Mouse (Mus musculus): ENCODE measurements around the gene Asgr1. TPM values are rescaled to one million over a fixed set of nuclear protein-coding genes. Genes with fewer than 3 reads are reported as not detected.
A peak's percentile ranks its signal among the peaks of the same experiment; 100 is the strongest.
"Not testable (repeated sequence)": the region's sequence is repeated elsewhere in the genome, so short reads cannot be mapped to it uniquely, and the experiment has no call there.

Gene Asgr1
- polyA plus RNA-seq, 2 experiments from 2014 or later, result not detected

DNA sequence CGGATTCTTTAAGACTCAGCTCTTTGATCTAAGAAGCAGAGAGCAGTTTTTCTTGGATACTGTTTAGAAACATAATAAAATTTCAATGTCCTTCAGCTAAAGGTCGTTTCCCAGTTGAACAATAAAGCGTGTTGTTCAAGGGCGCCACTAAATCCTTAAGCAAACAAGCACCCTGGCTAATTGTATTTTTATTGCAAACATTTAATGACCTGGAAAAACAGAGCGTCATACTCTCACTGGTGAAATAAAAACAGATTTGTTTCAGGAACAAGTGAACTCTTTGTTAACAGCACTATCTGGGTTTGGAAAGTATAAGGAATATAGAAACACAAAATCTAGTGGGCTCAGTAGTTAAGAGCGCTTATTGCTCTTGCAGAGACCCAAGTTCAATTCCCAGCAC, 16.2 kb downstream of the Asgr1 start:
- ATAC-seq, result no peak

DNA sequence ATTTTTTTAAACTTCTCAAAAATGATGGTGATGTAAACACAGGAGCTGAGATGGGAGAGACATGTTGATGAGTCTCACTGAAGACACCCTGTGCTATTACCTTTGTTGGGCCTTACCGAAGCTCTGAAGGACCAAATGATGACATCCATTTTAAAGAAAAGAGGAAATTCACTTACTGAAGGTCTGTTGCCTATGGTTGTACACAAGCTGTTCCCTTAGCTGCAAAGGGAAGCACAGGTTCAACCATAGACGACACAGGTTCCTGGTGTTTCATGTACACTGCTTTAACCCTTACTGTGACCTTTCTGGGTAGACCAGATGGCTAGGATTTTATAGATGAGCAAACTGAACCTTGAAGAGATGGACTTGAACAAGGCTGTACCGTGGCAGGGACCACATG, 16.7 kb downstream of the Asgr1 start:
- not testable (repeated sequence) for ATAC-seq

DNA sequence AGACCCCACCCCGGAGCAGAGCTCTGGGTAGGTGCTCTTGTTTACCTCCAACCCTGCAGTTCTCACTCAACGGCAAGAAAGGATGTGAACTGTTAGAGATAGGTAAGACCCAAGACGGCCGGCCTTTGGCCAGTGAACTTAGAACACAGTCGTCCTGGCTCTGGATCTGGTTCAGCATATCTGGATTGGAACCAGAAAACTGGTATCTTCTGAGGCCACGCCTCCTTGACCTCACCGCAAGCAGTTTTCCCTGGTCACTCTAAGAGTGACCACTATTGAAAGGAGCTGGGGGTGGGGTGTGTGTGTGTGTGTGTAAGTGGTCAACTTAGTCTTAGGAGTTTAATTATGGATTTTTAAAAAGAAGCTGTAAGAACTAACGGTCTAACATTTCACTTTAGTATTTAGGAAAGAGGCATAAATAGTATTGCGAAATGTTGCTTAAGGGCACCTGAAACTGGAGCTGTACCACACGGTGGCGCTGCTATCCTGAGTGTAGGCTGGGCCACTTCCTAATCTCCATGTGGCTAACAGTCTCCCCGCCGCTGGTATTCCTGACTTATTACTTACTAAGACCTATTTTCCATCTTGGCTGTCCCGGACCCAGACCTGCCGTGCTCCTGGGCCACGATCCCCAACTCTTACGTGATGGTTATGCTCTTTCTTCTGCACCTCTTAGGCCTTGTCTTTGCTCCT, 20.6 kb downstream of the Asgr1 start:
- ATAC-seq, result no peak

DNA sequence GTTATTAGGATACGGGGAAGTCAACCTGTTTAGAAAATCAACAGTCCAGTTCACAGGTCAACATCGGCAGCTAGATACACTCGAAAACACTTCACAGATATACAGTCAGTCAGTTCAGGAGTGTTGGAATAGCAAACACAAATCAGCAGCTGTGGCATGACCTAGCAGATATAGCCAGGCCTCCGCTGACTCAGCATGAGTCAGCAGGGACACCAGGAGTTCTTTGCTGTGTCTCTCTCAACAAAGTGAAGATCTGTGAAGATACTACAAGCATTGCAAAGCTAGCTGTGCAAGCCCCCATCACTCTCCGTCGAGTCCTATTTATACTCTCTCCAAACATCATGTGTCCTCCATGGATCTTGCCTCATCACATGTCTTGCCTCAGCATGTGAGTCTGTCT, 21.7 kb downstream of the Asgr1 start:
- ATAC-seq, result no peak

DNA sequence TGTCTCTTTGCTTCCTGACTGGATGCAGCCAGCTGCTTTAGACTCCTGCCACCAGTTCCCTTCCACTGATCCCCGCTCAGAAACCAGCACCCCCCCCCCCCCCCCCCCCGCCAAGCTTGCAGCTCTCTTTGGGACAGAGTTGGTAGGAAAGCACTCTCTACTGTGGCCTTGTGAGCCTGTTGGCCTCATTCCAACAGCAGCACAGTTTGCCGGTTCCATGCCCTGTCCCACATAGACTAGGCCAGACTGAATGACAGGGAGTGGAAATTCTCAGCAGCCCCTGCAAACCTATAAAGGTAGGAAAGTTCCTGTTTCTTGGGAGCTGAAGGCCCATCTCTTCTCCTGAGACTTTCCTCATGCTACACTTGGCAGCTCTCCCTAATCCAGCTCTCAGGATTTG, 23.6 kb downstream of the Asgr1 start:
- no peak for ATAC-seq

DNA sequence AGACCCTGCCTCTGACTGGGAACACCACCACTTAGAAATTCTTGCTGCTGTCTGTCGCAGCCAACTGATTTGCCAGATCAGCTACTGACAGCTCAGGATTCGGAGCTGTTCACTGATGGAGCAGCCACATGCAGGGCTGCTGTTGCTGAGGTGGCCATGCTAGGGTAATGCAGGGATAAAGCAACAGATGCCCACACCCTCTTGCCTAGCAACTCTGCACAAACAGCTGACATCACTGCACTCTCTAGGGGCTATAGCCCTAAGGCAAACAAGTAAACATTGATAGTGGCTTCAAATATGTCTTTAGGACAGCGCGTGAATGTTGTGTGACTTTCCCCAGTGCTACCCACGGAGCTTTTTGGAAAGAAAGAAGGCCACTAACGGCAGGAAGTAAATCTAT, 25.3 kb downstream of the Asgr1 start:
- ATAC-seq, result no peak

DNA sequence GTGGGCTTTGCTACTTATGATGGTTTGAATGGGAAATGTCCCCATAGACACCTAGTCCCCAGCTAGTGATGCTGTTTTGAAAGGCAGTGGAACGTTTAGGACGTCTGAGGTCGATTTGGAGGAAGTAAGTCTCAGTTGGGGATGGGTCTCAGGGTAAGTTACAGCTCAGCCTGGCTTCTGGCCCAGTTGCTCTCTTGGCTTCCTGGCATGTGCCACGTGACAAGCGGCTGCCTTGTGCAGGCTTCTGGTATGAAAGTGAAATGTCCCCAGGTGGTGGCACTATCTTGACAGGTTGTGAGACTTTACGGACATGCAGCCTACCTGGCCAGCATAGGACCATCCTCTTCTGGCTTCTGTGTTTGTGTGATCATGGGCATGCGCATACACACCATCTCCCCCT, 26.0 kb downstream of the Asgr1 start:
- ATAC-seq, result peak; percentile 71

DNA sequence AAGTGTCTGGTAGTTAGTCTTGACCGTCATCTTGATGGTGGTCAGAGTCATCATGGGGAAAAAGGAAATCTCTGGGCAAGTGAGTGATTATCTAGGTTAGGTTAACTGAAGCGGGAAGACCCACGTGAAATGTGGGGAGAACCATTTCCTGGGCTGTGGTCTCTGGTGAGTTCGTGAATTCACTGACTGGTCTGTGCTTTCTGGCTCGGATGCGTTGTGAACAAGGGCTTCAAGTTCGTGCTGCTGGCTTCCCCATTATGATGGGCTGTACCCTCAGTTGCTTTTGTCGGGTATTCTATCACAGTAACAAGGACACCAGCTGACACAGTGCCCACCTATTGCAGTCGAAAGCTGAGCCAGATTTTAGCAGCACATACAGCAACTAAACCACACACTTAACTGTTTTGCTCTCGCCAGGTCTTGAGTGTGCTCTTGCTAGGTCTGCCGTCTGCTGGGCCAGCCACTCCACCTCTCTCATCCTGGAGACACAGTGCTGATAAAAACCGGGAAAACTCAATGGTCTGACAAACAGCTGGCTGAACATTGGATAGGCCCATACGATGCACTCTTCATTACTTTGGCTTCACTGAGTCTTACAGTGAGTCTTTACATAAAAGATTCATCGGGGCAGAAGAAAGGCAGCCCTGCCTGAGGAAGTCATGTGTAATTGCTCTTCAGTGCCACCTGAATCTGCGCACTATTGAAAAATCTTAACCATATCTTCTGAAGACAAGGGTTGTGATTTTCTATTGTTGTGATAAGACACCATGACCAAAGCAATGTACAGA, 27.1 kb downstream of the Asgr1 start:
- ATAC-seq, result no peak

DNA sequence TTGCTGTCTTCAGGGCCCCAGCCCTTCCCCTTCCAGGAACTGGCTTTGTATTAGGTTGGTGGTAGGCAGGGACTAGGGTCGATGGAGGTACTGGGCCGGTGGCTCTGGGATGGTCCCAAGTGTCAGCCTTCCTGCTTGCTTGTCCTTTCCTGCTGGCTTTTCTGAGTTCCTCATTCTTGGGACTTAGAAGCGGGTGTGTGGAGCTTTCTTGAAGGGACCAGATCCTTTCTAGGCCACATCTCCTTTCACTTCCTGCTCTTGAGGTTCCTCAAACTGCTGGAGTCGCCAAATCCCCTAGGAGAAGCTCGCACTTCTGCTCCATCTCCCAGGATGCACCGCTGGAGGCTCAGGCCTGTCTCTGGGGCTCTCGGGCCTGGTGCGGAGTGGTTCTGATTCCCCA, 30.7 kb downstream of the Asgr1 start:
- no peak for ATAC-seq

DNA sequence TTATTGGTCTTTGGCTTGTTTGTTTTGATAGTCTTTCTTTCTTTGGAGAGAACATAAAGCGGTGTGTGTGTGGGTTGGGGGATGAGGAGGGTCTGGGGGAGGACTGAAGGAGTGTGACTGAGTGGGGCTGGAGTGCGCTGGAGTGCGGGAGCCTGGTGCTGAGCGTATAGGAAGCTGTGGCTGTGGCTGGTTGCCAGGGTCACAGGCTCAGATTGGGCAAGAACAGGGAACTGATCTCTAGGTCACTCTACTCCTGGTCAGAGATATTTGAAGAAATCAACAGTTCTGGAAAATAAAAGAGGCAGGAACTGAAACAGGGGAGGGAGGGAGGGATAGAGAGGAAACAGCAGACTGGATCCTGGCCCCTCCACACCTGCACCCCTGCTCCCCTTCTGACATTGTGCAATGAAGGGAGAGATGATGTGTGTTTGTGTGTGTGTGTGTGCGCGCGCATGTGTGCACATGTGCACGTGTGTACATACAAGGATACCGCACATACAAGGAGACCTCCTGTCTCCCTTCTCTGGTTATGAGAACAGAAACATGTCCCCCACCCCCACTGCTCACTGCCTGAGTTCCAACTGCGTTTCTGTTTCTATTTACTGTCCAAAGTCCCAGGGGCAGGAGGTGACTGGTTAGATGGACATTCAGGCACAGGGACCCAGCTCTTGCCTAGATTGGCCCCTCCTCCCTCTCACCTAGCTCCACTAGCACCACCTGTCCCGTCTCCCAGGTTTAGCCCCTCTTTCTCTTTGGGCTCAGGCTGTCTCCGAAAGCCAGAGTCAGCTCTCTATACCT, 38.3 kb downstream of the Asgr1 start, which contains the start of gene Asgr2:
TSS of gene Asgr2 (plus strand) at position 659 of the 798 bp plus-strand sequence.
- ATAC-seq, result no peak

DNA sequence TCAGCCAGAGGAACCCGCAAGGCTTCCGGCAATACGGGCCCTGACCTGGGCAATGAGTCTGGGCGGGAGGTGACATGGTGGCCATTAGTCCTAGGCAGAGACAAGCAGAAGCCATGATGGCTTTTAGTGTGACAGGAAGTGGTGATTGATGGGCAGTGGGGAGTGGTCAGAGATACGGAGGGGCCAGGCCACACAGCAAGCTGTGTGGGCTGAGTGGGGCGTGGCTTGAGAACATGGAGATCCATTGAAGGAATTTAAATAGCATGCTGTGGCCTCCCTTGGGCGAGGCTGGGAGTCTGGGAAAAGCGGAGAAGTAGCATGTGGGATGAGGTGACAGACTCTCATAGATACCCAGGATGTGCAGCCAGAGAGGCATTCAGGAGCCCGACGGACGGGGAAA, 43.5 kb downstream of the Asgr1 start:
- no peak for ATAC-seq

DNA sequence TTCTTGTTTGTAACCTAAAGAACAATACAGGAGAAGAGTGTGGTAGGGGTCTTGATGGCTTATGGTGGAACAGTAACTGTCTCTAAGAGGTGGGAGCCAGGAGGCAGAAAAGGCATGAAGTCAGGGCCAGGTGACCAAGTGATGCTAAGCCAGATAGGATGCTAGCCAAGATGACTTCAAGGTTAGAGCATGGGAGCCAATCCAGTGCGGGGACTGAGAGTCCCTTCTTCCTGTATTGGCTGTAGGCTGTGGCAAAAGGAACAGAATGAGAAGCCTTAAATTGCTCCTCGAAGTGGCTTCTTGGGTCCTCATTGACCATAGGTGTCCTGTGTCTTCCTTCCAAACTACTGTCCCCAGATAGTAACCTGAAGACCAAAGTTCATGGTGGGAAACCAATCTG, 45.2 kb downstream of the Asgr1 start:
- no peak for ATAC-seq

DNA sequence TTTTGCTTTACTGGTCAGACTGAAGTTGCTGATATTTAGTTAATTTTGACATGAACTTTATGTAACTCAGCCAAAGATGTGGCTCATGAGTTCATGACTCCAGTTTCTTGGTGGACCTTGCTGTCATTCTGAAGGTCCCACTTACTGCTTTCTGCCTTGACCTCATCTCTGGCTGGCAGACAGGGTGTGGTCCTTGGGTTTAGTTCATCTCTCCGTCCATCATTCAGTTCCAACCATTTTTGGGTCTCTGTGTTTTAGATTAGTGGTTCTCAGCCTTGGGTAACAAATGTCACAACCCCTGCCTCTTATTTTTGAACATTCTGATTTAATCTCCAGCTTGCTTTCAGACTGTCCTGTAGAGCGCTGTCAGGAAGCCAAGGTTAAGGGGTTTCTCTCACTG, 45.9 kb downstream of the Asgr1 start:
- no peak for ATAC-seq

DNA sequence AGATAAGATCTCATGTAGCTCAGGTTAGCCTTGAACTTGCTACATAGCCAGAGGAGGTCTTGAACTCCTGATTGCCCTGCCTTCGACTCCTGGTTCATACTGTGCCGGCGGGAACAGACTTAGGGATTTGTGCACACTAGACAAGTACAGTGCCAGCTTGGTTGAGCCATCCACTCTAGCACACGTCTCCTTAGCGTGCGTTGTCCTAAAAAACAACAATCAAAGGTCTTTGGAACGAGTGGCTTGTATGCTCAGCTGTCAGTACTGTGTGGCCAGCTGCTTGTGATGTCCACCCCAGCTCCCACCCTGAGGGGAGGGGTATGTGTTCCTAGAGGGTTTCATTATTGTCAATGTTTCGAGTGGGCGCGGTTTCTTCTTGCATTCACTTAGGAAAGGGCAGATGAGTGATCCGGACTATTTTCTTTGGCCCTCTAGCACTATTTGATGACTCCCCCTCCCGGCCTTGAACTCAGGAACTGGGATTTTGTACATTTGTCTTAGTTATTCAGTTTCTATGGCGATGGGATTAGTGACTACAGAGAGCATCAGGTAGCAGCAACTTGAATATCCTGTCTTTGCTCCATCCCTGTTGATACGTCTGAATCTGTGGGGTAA, 49.9 kb downstream of the Asgr1 start:
- no peak for ATAC-seq

DNA sequence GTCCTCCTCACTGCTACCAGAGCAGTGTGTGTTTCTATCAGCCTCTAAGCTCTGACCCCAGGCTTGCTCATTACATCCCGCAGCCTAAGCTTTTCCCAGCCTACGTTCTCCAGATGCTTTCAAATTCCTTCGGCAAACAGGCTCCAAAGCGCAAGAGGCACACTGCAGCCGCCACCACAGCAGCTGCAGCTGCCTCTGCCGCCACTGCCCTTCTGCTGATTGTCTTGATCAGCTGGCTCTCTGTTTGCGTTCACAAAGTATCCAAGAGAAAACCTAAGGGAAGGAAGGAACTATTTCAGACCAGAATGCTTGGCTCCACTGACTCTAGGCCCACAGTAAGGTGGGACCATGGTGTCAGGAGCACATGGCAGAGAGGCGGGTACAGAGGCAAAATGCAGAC, 53.2 kb downstream of the Asgr1 start:
- ATAC-seq, result no peak

Other genes starting within 250 kb of the Asgr1 start
- not detected for gene Tmem102, start 248.5 kb upstream of the Asgr1 start, polyA plus RNA-seq (2017; shearing (Covaris generic))
- gene Gm39566, start 238.8 kb upstream of the Asgr1 start, polyA plus RNA-seq (2017; shearing (Covaris generic)), result under 1 TPM in 1 of 2 experiments, not detected in 1; 0.08 TPM
- not detected for gene Spem2, start 235.6 kb upstream of the Asgr1 start, polyA plus RNA-seq (2017; shearing (Covaris generic))
- not detected for gene Spem1, start 231.9 kb upstream of the Asgr1 start, polyA plus RNA-seq (2017; shearing (Covaris generic))
- gene Nlgn2, start 216.3 kb upstream of the Asgr1 start, polyA plus RNA-seq (2017; shearing (Covaris generic)), result under 1 TPM; 0.59 to 0.66 TPM
- 100 to 1,000 TPM; 127 to 138 TPM for gene Tmem256, start 215.6 kb upstream of the Asgr1 start, polyA plus RNA-seq (2017; shearing (Covaris generic))
- 10 to 100 TPM; 15.4 to 17.5 TPM for gene Plscr3, start 207.7 kb upstream of the Asgr1 start, polyA plus RNA-seq (2017; shearing (Covaris generic))
- not detected for gene Tnk1, start 195.4 kb upstream of the Asgr1 start, polyA plus RNA-seq (2017; shearing (Covaris generic))
- not detected for gene Tmem95, start 176.1 kb upstream of the Asgr1 start, polyA plus RNA-seq (2017; shearing (Covaris generic))
- under 1 TPM in 1 of 2 experiments, not detected in 1; 0.56 TPM for gene Kctd11, start 172.7 kb upstream of the Asgr1 start, polyA plus RNA-seq (2017; shearing (Covaris generic))
- gene Acap1, start 158.5 kb upstream of the Asgr1 start, polyA plus RNA-seq (2017; shearing (Covaris generic)), result 100 to 1,000 TPM; 213 to 273 TPM
- gene 2810408A11Rik, start 153.1 kb upstream of the Asgr1 start, polyA plus RNA-seq (2017; shearing (Covaris generic)), result 1 to 10 TPM; 1.1 to 1.2 TPM
- 1 to 10 TPM; 7.9 to 8.0 TPM for gene Neurl4, start 153.0 kb upstream of the Asgr1 start, polyA plus RNA-seq (2017; shearing (Covaris generic))
- 100 to 1,000 TPM in 1 of 2 experiments, 10 to 100 TPM in 1; 90.7 to 106 TPM for gene Gps2, start 140.2 kb upstream of the Asgr1 start, polyA plus RNA-seq (2017; shearing (Covaris generic))
- 1,000 to 10,000 TPM; 1,092 to 1,351 TPM for gene Eif5a, start 132.1 kb upstream of the Asgr1 start, polyA plus RNA-seq (2017; shearing (Covaris generic))
- gene Ybx2, start 118.3 kb upstream of the Asgr1 start, polyA plus RNA-seq (2017; shearing (Covaris generic)), result not detected
- not detected for gene Slc2a4, start 105.9 kb upstream of the Asgr1 start, polyA plus RNA-seq (2017; shearing (Covaris generic))
- not detected for gene Cldn7, start 89.3 kb upstream of the Asgr1 start, polyA plus RNA-seq (2017; shearing (Covaris generic))
- 10 to 100 TPM; 21.4 to 24.8 TPM for gene Ctdnep1, start 72.9 kb upstream of the Asgr1 start, polyA plus RNA-seq (2017; shearing (Covaris generic))
- gene Elp5, start 71.6 kb upstream of the Asgr1 start, polyA plus RNA-seq (2017; shearing (Covaris generic)), result 10 to 100 TPM; 62.1 to 69.7 TPM
- 100 to 1,000 TPM; 343 to 373 TPM for gene Gabarap, start 62.9 kb upstream of the Asgr1 start, polyA plus RNA-seq (2017; shearing (Covaris generic))
- 10 to 100 TPM; 32.1 to 44.9 TPM for gene Phf23, start 58.3 kb upstream of the Asgr1 start, polyA plus RNA-seq (2017; shearing (Covaris generic))
- 1 to 10 TPM; 2.7 to 3.9 TPM for gene Dvl2, start 53.5 kb upstream of the Asgr1 start, polyA plus RNA-seq (2017; shearing (Covaris generic))
- 100 to 1,000 TPM; 107 to 139 TPM for gene Acadvl, start 38.7 kb upstream of the Asgr1 start, polyA plus RNA-seq (2017; shearing (Covaris generic))
- 10 to 100 TPM in 1 of 2 experiments, 1 to 10 TPM in 1; 9.7 to 11.6 TPM for gene Dlg4, start 37.1 kb upstream of the Asgr1 start, polyA plus RNA-seq (2017; shearing (Covaris generic))
- gene Asgr2, start 38.6 kb downstream of the Asgr1 start, polyA plus RNA-seq (2017; shearing (Covaris generic)), result not detected
- gene Mgl2, start 76.2 kb downstream of the Asgr1 start, polyA plus RNA-seq (2017; shearing (Covaris generic)), result under 1 TPM in 1 of 2 experiments, not detected in 1; 0.21 TPM
- not detected for gene Clec10a, start 102.1 kb downstream of the Asgr1 start, polyA plus RNA-seq (2017; shearing (Covaris generic))
- not detected for gene Slc16a11, start 158.7 kb downstream of the Asgr1 start, polyA plus RNA-seq (2017; shearing (Covaris generic))
- gene Slc16a13, start 167.0 kb downstream of the Asgr1 start, polyA plus RNA-seq (2017; shearing (Covaris generic)), result 1 to 10 TPM; 2.6 to 4.1 TPM
- gene Bcl6b, start 175.7 kb downstream of the Asgr1 start, polyA plus RNA-seq (2017; shearing (Covaris generic)), result under 1 TPM; 0.23 to 0.36 TPM
- gene 0610010K14Rik, start 183.8 kb downstream of the Asgr1 start, polyA plus RNA-seq (2017; shearing (Covaris generic)), result 100 to 1,000 TPM; 124 to 159 TPM
- gene Gm21988, start 185.7 kb downstream of the Asgr1 start, polyA plus RNA-seq (2017; shearing (Covaris generic)), result 1 to 10 TPM; 5.2 to 7.6 TPM
- gene Rnasek, start 185.8 kb downstream of the Asgr1 start, polyA plus RNA-seq (2017; shearing (Covaris generic)), result 100 to 1,000 TPM; 228 to 245 TPM
- gene Alox12, start 201.3 kb downstream of the Asgr1 start, polyA plus RNA-seq (2017; shearing (Covaris generic)), result not detected